Mouse (Mus musculus) lung, adult 2 months (tissue): Measurements from ENCODE around the gene Rassf6.

Experiments
- CTCF ChIP-seq: fragments of 200-500 bp; IDR thresholded peaks from 2 replicates; pipeline ENCODE4 v1.5.1; 2011; ENCODE audit warnings: mild to moderate bottlenecking, low read length, control low read depth; ENCODE audit not compliant: insufficient read depth
- POLR2A ChIP-seq: fragments of 200-500 bp; IDR thresholded peaks from 2 replicates; pipeline ENCODE4 v1.6.1; 2011; ENCODE audit warnings: low read depth, mild to moderate bottlenecking, control low read depth, low read length, borderline replicate concordance; ENCODE audit errors: extremely low read depth

GRCm38 (mm10) chr5:90627423-90627822 lies 13.0 kb downstream of the Rassf6 start:
- TF ChIP-seq CTCF (no peak), POLR2A (no peak)
